Mouse (Mus musculus): ENCODE measurements at regions not wholly inside any gene's neighbourhood (a gene's known extent, or its start where the extent isn't known, plus 50 kb on each side); places are given as distances from the start of the nearest gene placed in this dataset.

GRCm38 (mm10) chr9:27227458-27227857 lies 71.5 kb upstream of the Igsf9b start (continued):
- no peak for TF ChIP-seq TBP (conservative IDR thresholded peaks at IDR 0.05; ENCODE audit: low read depth, low read length)
- no peak for TF ChIP-seq POLR2AphosphoS2 (IDR thresholded peaks at IDR 0.05; ENCODE audit: low read depth, low read length)
- peak; percentile 86 for TF ChIP-seq JUND (conservative IDR thresholded peaks at IDR 0.05; ENCODE audit: low read depth, low read length)
- no peak for TF ChIP-seq ZKSCAN1 (IDR thresholded peaks at IDR 0.05; ENCODE audit: borderline replicate concordance, low read depth, low read length)
- no peak for TF ChIP-seq KAT2A (IDR thresholded peaks at IDR 0.05; ENCODE audit: insufficient replicate concordance, low read length)
- TF ChIP-seq RCOR1 (conservative IDR thresholded peaks at IDR 0.05; ENCODE audit: low read depth, low read length) = no peak
- TF ChIP-seq SMC3 (IDR thresholded peaks at IDR 0.05; ENCODE audit: low read depth, low read length) = no peak
- no peak for TF ChIP-seq CTCF (conservative IDR thresholded peaks at IDR 0.05 in 1 of 2, IDR thresholded peaks at IDR 0.05 in 1 of 2; ENCODE audit: low read depth in 2 of 2, low read length in 2 of 2)

DNA sequence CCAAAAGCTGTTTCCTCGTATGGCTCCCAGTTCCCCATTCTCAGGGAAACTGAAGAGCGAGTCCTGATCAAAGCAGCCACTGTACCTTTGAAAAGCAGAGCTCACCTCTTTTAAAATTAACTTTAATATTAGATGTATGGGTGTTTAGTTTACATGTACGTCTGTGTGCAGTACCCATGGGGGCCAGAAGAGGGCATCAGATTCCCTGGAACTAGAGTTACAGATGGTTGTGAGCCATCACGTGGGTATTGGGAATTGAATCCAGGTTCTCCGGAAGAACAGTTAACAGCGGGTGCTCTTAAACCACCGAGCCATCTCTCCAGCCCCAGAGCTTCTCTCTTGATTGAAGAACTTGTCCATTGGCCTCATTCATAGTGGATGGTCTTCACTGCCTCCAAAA lies 66.0 kb upstream of the Jam3 start:
- Histone ChIP-seq H3K79me2 (replicated peaks; ENCODE audit: control insufficient read depth, extremely low read depth, insufficient read depth, poor library complexity, severe bottlenecking) (no peaks in the 10 kb centered on the region), H3K4me2 (ENCODE audit: insufficient read depth, low read depth, poor library complexity, severe bottlenecking) (no peak overlapping the region), H3K4me3 (replicated peaks in 1 of 3; ENCODE audit: low read depth in 2 of 3, low read length in 2 of 3, poor library complexity in 1 of 3) (no peak overlapping the region), H3K4me1 (ENCODE audit: control insufficient read depth in 1 of 2, insufficient read depth in 2 of 2) (peaks cover 0 to 15% of the 10 kb centered on the region in 2 experiments; a peak in 3 of 4 replicates), H3K9me3 (replicated peaks; ENCODE audit: low read length) (no peaks in the 10 kb centered on the region), H3K36me3 (replicated peaks in 1 of 2; ENCODE audit: control insufficient read depth in 1 of 2, insufficient read depth in 1 of 2, low read length in 1 of 2) (no peaks in the 10 kb centered on the region), H3K9ac (ENCODE audit: insufficient read depth, low read depth) (no peak overlapping the region), H3K27ac (ENCODE audit: insufficient read depth, low read depth) (no peak overlapping the region), H3K27me3 (replicated peaks) (no peaks in the 10 kb centered on the region)
- dilution Hi-C loops (cut with MboI; ENCODE audit: extremely low pct_ligation_motif_present, extremely low pct_unique_long_range_greater_than_20kb, low sequenced_read_pairs) = no loop called here
- in situ Hi-C loops (cut with MboI; ENCODE audit: low pct_ligation_motif_present, low pct_unique_long_range_greater_than_20kb, low sequenced_read_pairs) = no loop called here
- TF ChIP-seq RAD21 (IDR thresholded peaks at IDR 0.05; ENCODE audit: low read depth, low read length) (peak; percentile 51), CHD1 (IDR thresholded peaks at IDR 0.05; ENCODE audit: low read depth, low read length) (no peak), E2F4 (IDR thresholded peaks at IDR 0.05; ENCODE audit: insufficient replicate concordance, low read depth, low read length) (no peak), MAX (IDR thresholded peaks at IDR 0.05; ENCODE audit: low read length) (no peak), MXI1 (IDR thresholded peaks at IDR 0.05; ENCODE audit: low read depth, low read length) (no peak), GABPA (IDR thresholded peaks at IDR 0.05; ENCODE audit: insufficient replicate concordance, low read depth, low read length) (no peak), JUND (conservative IDR thresholded peaks at IDR 0.05; ENCODE audit: low read depth, low read length) (no peak), ZC3H11A (IDR thresholded peaks at IDR 0.05; ENCODE audit: low read depth, low read length) (no peak), ZNF384 (IDR thresholded peaks at IDR 0.05; ENCODE audit: low read depth, low read length) (no peak), MAZ (IDR thresholded peaks at IDR 0.05; ENCODE audit: low read depth, low read length) (no peak), USF2 (conservative IDR thresholded peaks at IDR 0.05; ENCODE audit: low read depth, low read length) (no peak), KAT2A (IDR thresholded peaks at IDR 0.05; ENCODE audit: insufficient replicate concordance, low read length) (no peak), ZMIZ1 (IDR thresholded peaks at IDR 0.05; ENCODE audit: low read depth, low read length) (no peak), POLR2AphosphoS2 (IDR thresholded peaks at IDR 0.05; ENCODE audit: low read depth, low read length) (no peak), HCFC1 (IDR thresholded peaks at IDR 0.05; ENCODE audit: low read depth, low read length) (no peak), SMC3 (IDR thresholded peaks at IDR 0.05; ENCODE audit: low read depth, low read length) (peak; percentile 64), CTCF (conservative IDR thresholded peaks at IDR 0.05 in 1 of 2, IDR thresholded peaks at IDR 0.05 in 1 of 2; ENCODE audit: low read depth in 2 of 2, low read length in 2 of 2) (peak; percentile 37 to 57; a peak in 2 of 4 replicates), UBTF (IDR thresholded peaks at IDR 0.05; ENCODE audit: low read depth, low read length) (no peak), NELFE (IDR thresholded peaks at IDR 0.05; ENCODE audit: low read depth, low read length) (no peak), NRF1 (IDR thresholded peaks at IDR 0.05; ENCODE audit: low read depth, low read length) (no peak)
- peak; percentile 14 for DNase-seq (ENCODE audit: extremely low read depth)
